Mouse (Mus musculus) neural tube, embryonic 12.5 days (tissue): ENCODE results near the gene Gm49661. TPM values are rescaled to one million over a fixed set of nuclear protein-coding genes. Genes with fewer than 3 reads are reported as not detected.

Experiments
- ATAC-seq: fragments of 200-750 bp; cut with Nextera tagmentation; 2 replicates; pipeline ENCODE4 v1.8.0; 2017; ENCODE audit warnings: low read depth, mild to moderate bottlenecking, moderate TSS enrichment, moderate library complexity; ENCODE audit not compliant: low FRiP score
- H3K27ac ChIP-seq: fragments of 300-500 bp; sonication (generic); 2 replicates; pipeline ENCODE4 v1.5.1; 2016
- H3K27me3 ChIP-seq: fragments of 300-500 bp; sonication (generic); replicated peaks from 2 replicates; pipeline ENCODE4 v1.6.1; 2016; ENCODE audit warnings: mild to moderate bottlenecking
- H3K36me3 ChIP-seq: fragments of 300-500 bp; sonication (generic); 2 replicates; pipeline ENCODE4 v1.6.1; 2016; ENCODE audit warnings: mild to moderate bottlenecking
- H3K4me1 ChIP-seq: fragments of 300-500 bp; sonication (generic); 2 replicates; pipeline ENCODE4 v1.6.1; 2016
- H3K4me2 ChIP-seq: fragments of 300-500 bp; sonication (generic); replicated peaks from 2 replicates; pipeline ENCODE4 v1.6.1; 2016; ENCODE audit warnings: mild to moderate bottlenecking
- H3K4me3 ChIP-seq: fragments of 300-500 bp; sonication (generic); 2 replicates; pipeline ENCODE4 v1.5.1; 2016
- H3K9ac ChIP-seq: fragments of 300-500 bp; sonication (generic); 2 replicates; pipeline ENCODE4 v1.6.1; 2016; ENCODE audit warnings: mild to moderate bottlenecking
- H3K9me3 ChIP-seq: fragments of 300-500 bp; sonication (generic); 2 replicates; pipeline ENCODE4 v1.6.1; 2016; ENCODE audit warnings: mild to moderate bottlenecking
- WGBS: fragments of 180-500 bp; shearing (Covaris S2); methylation state at CpG from one replicate; pipeline ENCODE4 v1.1.7; 2016; 5-methylcytosine and 5-hydroxymethylcytosine counted together
- polyA plus RNA-seq: library from polyadenylated mRNA; unstranded; fragments of >200 nt; fragmentation: Nextera tagmentation; extraction: Ambion mirVana; gene quantifications from 2 replicates; pipeline ENCODE4 v1.2.1, GENCODE M21; 2016

Gm49661 gene
- polyA plus RNA-seq, 1 experiment from 2014 or later = not detected

DNA sequence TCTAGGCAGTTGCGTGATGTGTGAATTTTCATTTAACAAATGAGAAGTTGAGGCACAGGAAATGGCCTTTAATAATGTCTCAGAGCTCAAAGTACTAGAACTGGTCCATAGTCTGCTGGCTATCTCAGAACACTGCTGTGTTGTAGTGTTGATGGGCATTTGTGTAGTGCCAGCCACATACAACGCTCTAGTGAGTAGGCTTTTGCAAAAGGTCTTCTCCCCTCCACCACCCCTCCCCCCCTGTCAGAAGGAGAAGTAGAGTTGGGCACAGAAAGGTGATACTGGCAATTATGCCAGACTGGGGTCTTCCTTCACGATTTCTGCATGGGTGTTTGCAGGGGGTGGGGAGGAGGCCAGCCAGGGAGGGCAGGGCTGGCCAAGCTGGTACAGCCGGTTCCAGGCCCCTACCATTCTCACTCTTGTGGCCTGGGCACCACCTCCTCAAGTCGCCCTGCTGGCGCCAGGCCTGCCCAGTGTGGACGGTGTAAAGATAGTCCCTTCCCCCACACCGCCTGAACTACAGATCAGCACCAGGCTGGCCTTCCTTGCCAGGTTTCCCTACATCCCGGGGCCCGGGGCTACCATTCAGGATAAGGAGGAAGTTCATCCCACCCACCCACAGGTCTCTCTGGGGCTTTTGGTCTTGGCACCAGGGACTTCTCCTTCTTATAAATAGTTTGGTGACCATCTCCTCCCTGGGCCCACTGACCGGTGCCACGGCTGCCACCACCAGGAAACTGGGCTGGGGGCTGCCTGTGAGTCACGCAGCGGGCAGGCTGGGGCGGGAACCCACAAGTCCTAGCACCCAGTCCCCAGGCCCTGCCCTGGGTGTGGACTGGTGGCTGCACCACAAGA is 12.6 kb upstream of the Gm49661 start:
- whole genome bisulfite sequencing = 86% methylated on average over 15 of the region's 15 CpGs

DNA sequence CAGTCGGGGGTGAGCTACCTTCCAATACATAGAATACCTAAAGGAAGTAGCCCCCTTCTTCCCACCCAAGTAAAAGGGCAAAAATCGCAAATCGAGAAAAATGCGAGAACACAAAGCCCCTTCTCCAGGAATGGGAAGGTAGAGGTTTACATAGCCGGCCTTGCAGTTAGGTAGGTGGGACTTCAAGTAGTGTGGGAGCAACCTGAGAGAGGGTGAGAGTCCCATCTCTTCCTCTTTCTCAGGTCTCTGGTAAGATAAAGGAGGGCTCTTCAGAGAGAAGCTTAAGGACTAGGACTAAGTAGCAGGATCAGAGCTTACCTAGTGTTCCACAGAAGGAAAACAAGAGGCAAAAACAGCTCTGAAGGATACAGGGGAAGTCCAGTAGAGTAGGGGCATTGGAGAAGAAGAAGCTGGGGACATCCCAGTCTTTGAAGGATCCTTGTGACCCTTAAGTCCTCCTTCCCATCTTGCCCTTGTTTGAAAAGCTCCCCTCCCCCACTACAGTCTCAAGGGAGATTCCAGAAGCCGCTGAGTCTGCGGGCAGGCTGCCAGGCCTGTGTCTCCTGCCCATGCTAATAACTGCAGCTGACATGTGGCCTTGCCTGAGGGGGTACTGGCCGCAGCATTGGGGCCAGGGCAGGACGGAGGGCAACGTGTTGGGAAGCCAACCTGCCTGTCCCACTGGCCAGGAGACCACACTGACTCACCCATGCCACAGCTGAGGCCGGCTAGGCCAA is 11.6 kb upstream of the Gm49661 start:
- Histone ChIP-seq H3K27me3 (peaks cover 51% of the 10 kb centered on the region), H3K4me3 (no peak overlapping the region), H3K27ac (no peak overlapping the region), H3K36me3 (no peaks in the 10 kb centered on the region), H3K9ac (0 out of 2 replicates have a peak overlapping the region, but pooled peaks have one; percentile 40), H3K4me2 (peak overlapping the region; percentile 98), H3K4me1 (peaks cover 65% of the 10 kb centered on the region), H3K9me3 (no peaks in the 10 kb centered on the region)
- ATAC-seq = no peak
- WGBS = 37% methylated on average over 11 of the region's 11 CpGs

More for the DNA sequence above, 12.6 kb upstream of the Gm49661 start:
- peaks cover 60% of the 10 kb centered on the region for H3K4me1 ChIP-seq
- H3K36me3 ChIP-seq = no peaks in the 10 kb centered on the region
- peaks cover 59% of the 10 kb centered on the region for H3K27me3 ChIP-seq
- no peak for ATAC-seq
- no peak overlapping the region for H3K27ac ChIP-seq
- no peak overlapping the region for H3K4me3 ChIP-seq
- no peaks in the 10 kb centered on the region for H3K9me3 ChIP-seq
- no peak overlapping the region for H3K9ac ChIP-seq
- no peak overlapping the region for H3K4me2 ChIP-seq

DNA sequence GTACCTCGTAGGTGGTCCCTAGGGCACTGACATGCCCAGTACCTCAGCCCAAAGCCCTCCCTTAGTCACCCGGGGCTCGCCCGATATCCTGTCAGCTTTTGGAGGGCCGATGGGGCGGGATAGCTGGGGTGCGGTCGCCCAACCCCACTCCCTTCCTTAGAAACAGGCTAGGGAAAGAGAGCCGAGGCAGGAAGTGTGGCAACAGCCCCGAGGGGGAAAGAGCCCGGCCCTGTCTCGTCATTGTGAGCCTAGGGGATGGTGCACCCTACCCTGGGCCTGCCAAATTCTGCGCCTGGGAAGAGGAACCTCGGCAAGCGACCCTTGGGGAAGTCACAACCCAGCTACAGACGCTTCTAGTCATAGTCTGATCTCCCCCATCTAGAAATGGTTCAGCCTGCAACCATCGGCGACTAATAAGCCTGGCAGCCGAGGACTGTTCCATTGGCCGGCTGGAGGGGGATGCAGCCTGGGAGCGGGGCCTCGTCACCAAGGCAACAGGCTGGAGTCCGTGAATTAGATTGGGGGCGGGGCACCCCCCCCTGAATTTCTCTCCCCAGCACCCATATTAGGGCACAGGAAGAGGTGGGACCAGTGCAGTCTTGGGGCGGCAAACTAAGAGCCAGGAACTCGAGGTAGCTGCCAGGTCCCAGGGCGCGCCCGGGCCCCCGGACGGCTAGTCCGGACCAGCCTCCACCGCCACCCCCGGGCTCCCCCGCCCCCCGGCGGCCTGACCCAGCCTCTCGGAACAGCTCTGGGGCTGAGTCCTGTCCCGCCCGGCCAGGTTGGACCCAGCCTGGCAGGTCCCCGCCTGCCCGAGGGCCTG is 10.6 kb upstream of the Gm49661 start:
- ATAC-seq = peak; percentile 6; the same call in 1 of the 2 replicates
- peak overlapping the region; percentile 48 for H3K9ac ChIP-seq
- no peaks in the 10 kb centered on the region for H3K36me3 ChIP-seq
- no peak overlapping the region for H3K27ac ChIP-seq
- peak overlapping the region; percentile 26 for H3K4me3 ChIP-seq
- no peaks in the 10 kb centered on the region for H3K9me3 ChIP-seq
- peak overlapping the region; percentile 98 for H3K4me2 ChIP-seq
- WGBS = 3% methylated on average over 41 of the region's 42 CpGs
- H3K27me3 ChIP-seq = peaks cover 47% of the 10 kb centered on the region
- H3K4me1 ChIP-seq = peaks cover 60% of the 10 kb centered on the region

DNA sequence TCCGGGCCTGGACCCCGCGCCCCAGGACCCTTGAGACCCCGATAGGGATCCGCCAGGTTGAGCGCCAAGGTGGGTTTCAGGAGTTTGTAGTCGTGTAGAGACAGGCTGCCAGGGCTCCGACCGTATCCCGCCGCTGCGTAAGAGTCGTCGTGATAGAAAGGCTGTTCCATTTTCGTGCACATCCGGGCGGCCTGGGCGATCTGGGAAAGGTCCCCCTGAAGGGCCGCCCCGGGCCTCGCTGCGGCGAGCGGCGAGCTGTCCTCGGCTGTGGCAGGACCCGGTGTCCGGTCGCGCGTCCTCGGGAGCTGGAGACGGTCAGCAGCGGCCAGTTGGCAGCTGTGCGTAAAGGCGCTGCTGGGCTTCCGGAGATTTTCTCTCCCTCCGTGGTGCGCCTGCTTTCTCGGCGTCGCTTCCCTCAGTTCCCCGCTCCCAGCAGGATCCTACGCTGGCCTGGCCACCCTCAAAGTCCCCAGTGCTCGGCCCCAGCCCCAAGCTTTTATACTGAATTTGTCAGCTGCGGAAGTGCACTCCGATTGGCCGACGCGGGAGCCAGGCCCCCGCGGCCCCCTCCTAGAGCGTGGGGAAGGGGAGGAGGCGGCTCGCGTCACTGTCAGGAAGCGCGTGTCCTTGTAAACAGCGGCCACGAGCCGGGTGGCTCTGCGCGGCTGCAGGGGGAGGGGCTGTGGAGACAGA is 9.2 kb upstream of the Gm49661 start, which contains the start of gene Junb:
Junb (minus strand) TSS at position 471 of the 693 bp plus-strand sequence.
- H3K27ac ChIP-seq = no peak within 1 kb of the TSS; the same call in 1 of the 2 replicates
- WGBS = under 1% methylated on average over 63 of the region's 63 CpGs
- H3K4me3 ChIP-seq = peak within 1 kb of the TSS; percentile 46
- peak within 1 kb of the TSS; percentile 61 for H3K9ac ChIP-seq
- peak within 1 kb of the TSS; percentile 98 for H3K4me2 ChIP-seq
- H3K27me3 ChIP-seq = peaks cover 44% of the 10 kb centered on the region
- H3K36me3 ChIP-seq = peaks cover 9% of the 10 kb centered on the region
- no peaks in the 10 kb centered on the region for H3K9me3 ChIP-seq
- peak; percentile 31 for ATAC-seq
- peaks cover 56% of the 10 kb centered on the region for H3K4me1 ChIP-seq

DNA sequence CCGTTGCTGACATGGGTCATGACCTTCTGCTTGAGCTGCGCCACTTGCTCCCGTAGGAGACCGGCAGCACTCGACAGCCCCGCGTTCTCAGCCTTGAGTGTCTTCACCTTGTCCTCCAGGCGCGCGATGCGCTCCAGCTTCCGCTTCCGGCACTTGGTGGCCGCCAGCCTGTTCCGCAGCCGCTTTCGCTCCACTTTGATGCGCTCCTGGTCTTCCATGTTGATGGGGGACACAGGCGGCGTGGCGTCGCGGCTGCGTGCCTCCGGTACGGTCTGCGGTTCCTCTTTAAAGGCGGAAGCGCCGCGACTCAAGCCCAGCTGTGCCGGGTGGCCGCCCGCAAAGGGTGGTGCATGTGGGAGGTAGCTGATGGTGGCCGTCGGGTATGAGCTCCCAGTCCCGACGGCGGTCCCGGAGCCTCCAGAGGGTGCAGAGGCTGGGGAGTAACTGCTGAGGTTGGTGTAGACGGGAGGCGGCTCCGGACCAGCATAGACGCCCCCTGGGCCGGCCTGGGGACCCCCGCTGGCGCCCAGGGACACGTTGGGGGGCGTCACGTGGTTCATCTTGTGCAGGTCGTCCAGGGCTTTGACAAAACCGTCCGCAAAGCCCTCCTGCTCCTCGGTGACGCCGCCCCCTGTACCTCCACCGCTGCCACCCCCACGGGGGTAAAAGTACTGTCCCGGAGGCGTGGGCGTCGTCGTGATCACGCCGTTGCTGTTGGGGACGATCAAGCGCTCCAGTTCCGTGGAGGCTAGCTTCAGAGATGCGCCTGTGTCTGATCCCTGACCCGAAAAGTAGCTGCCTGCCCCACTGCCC is 8.4 kb upstream of the Gm49661 start:
- 1% methylated on average over 70 of the region's 70 CpGs for WGBS
- peak overlapping the region; percentile 46 for H3K4me3 ChIP-seq
- H3K4me1 ChIP-seq = peaks cover 56% of the 10 kb centered on the region
- peaks cover 40% of the 10 kb centered on the region for H3K27me3 ChIP-seq
- H3K36me3 ChIP-seq = peaks cover 16% of the 10 kb centered on the region
- H3K4me2 ChIP-seq = peak overlapping the region; percentile 98
- no peak overlapping the region for H3K27ac ChIP-seq
- H3K9me3 ChIP-seq = no peaks in the 10 kb centered on the region
- peak overlapping the region; percentile 61 for H3K9ac ChIP-seq
- no peak for ATAC-seq

DNA sequence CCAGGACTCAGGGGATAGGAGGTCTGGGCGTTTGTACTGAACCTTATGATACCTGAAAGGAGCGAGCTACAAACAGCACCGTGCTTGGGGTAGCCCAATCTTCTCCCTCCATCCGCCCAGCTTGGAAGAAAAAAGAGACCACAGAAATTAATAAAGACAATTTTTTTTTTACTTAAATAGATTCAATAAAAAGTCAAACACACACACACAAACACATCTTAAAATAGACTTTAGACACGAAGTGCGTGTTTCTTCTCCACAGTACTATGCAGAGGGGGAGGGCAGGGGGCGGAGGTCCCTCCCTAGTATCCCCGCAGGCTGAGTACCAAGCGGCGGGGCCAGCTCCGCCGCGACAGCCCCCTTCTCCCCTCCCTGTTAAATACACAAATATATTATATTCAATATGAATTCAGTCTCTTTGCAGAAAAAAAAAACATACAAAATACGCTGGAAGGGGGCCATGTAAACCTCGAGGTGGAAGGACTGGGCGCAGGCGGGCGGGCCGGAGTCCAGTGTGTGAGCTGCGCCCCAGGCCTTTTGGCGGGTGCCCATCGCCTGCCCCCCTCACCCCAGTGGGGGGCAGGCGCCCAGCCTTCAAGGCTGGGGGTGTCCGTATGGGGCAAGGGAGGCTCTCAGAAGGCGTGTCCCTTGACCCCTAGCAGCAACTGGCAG is 7.7 kb upstream of the Gm49661 start:
- H3K4me3 ChIP-seq = peak overlapping the region; percentile 46
- H3K4me2 ChIP-seq = peak overlapping the region; percentile 98
- H3K27me3 ChIP-seq = peaks cover 32% of the 10 kb centered on the region
- 2% methylated on average over 25 of the region's 25 CpGs for WGBS
- peak overlapping the region; percentile 62 for H3K9ac ChIP-seq
- no peak for ATAC-seq
- H3K9me3 ChIP-seq = no peaks in the 10 kb centered on the region
- H3K27ac ChIP-seq = no peak overlapping the region
- H3K4me1 ChIP-seq = peaks cover 56% of the 10 kb centered on the region
- H3K36me3 ChIP-seq = peaks cover 23% of the 10 kb centered on the region

DNA sequence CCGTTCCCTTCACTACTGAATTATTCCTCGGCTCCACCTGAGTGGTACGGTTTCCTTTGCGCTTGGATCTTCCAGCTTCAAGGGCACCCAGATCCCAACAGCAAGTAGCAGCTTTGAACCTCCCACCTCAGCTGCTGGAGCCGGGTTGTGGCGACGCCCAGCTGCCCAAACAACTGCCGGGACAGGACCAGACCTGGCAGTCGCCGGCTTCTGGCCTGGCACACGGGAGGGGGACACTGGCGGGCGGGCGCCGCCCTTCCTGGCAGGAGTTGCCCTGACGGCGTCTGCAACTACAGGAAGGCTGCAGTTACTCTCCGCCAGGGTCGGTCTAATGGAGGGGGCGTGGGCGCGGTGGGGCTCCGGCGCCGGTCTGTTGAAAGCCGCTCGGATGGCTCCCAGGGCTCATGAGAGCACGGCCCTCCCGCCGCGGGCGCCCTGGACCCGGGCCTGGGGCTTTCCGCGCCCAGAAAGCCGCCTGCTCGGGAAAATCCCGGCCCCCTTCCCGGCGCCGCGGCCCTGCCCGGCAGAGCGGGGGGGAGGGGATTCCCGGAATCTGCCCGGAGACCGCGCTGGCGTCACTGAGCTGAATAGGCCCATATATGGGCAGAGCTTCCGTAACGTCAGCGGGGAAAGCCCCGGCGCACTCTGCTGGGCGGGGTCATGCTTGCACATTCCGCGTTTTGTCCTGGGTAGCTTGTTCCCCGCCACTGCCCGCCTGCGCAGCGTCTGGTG is 7.0 kb upstream of the Gm49661 start:
- peak; percentile 79 for ATAC-seq
- Histone ChIP-seq H3K27me3 (peaks cover 30% of the 10 kb centered on the region), H3K27ac (0 out of 2 replicates have a peak overlapping the region, but pooled peaks have one; percentile 4), H3K4me3 (peak overlapping the region; percentile 46), H3K4me2 (peak overlapping the region; percentile 98), H3K9me3 (no peaks in the 10 kb centered on the region), H3K36me3 (peaks cover 30% of the 10 kb centered on the region), H3K9ac (peak overlapping the region; percentile 62), H3K4me1 (peaks cover 57% of the 10 kb centered on the region)
- 1% methylated on average over 61 of the region's 61 CpGs for WGBS

DNA sequence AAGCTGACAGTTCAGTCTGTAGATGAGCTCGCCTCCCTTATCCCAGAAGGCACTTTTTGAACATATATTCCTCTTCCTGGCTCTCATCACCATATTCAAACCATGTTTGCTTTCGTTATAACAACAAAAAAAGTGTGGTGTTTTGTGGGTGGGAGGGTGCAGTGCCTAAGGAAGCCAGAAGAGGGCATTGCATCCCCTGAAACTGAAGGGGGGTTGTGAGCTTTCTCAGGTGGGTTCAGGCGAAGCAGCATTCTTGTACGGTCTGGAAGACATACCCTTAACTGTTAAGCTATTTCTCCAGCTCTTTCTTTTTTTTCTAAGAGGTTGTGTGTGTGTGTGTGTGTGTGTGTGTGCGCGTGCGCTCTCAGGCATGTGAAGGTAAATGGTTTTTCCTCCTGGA is 6.2 kb upstream of the Gm49661 start:
- Histone ChIP-seq H3K9me3 (no peaks in the 10 kb centered on the region), H3K4me3 (no peak overlapping the region), H3K27ac (no peak overlapping the region), H3K4me2 (peak overlapping the region; percentile 98), H3K9ac (no peak overlapping the region), H3K27me3 (peaks cover 28% of the 10 kb centered on the region), H3K4me1 (peaks cover 57% of the 10 kb centered on the region), H3K36me3 (peaks cover 36% of the 10 kb centered on the region)
- no peak for ATAC-seq
- 37% methylated on average over 7 of the region's 7 CpGs for WGBS

DNA sequence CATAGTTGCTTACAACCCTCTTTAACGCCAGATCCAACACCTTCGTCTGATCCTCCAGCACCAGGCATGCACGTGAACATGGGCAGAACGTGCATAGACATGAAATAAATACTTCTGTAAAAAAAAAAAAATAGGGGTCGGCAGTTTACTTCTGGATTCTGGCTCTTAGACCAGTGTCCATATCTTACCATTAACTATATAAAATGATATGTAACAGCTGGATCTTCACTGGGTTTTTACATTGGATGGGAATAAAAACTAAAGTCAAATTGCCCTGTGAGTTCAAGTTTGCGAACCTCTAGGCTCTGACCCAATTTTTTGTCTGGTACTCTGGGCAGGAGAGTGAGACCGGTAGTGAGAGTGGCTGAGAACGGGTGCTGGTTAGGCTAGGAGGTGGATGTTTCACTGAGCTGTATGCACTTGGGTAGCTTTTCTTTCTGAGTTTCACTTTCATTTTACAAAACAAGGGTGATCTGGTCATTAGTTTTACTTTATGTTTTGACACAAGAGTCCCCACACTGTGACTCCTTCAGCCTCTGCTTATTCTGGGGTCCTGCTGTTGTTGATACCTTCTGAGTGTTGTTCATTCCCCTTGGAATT is 5.4 kb upstream of the Gm49661 start:
- Histone ChIP-seq H3K4me2 (0 out of 2 replicates have a peak overlapping the region, but pooled peaks have one; percentile 12), H3K4me1 (peaks cover 54% of the 10 kb centered on the region), H3K9ac (no peak overlapping the region), H3K27me3 (peaks cover 23% of the 10 kb centered on the region), H3K27ac (no peak overlapping the region), H3K4me3 (no peak overlapping the region), H3K9me3 (no peaks in the 10 kb centered on the region), H3K36me3 (peaks cover 36% of the 10 kb centered on the region)
- ATAC-seq = no peak
- WGBS = 83% methylated on average over 8 of the region's 8 CpGs
